Mouse (Mus musculus): ENCODE results near the gene Nat8. TPM values are rescaled to one million over a fixed set of nuclear protein-coding genes. Genes with fewer than 3 reads are reported as not detected.
"Not testable (repeated sequence)": the region's sequence is repeated elsewhere in the genome, so short reads cannot be mapped to it uniquely, and the experiment has no call there.

Nat8 gene
- total RNA-seq, 2 experiments from 2014 or later: not detected

DNA sequence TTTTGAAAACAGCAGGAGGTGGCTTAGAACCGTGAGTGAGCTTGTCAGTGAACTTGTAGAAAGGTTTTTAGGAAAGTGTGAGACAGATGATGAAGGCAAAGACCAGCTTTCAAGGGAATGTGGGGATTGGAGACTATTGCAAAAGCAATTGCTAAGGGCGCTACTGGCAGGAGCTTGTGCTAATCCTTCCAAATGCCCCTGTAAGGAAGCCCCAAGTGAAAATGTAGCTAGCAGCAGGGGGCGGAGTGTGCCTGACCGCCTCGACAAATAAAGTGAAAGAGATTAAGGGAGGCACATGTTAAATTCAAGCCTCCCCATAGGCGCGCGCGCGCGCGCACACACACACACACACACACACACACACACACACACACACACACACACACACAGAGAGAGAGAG lies 5.4 kb upstream of the Nat8 start:
- peak; percentile 13 to 36 for DNase-seq
- intact Hi-C loops (cut with DNase I): loop anchor here (5.0 kb wide), 1 partner anchor 170 kb away; no protein-coding TSS in a partner anchor

DNA sequence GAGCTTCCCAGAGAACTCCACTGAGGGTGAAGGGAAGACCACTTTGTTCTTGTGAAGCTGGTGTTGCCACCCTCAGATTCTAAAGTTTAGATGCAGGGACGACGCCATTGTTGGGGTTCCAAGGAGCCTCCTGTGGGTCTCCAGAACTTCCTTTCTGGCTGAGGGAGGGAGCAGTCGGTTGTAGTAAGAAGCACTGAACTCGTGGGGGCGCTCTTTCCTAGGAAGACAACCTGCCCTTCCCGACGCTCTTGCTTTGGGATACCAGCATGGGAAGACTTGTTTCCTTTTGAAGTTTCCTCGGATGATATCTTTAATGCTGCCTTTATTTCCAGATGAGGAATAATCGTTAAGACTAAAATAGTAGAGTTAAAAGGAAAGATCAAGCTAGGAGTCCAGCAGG lies 4.9 kb upstream of the Nat8 start:
- intact Hi-C loops (cut with DNase I): loop anchor here (5.0 kb wide), 1 partner anchor 170 kb away; no protein-coding TSS in a partner anchor

DNA sequence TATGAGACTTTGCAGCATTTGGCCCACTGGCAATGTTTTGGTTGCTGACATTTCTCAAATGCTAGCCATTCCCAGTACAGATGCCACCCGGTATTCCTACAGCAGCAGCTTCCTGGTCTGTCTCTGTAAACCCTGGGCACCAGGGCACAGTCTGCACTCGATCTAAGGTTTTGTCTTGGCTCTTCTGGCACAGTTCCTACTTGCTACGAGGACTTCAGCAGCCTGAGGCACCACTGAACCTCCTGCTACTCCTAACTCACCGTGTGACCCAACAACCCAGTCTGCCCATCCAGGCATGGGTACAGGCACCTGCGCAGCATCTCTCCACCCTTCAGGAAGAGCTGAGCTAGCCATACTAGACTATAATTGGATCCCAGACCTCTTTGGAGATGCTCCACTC lies 4.2 kb upstream of the Nat8 start:
- not testable (repeated sequence) for DNase-seq
- intact Hi-C loops (cut with DNase I): loop anchor here (5.0 kb wide), 1 partner anchor 171 kb away; no protein-coding TSS in a partner anchor

More for the DNA sequence above, 4.9 kb upstream of the Nat8 start:
- peak; percentile 57 to 81 for DNase-seq

DNA sequence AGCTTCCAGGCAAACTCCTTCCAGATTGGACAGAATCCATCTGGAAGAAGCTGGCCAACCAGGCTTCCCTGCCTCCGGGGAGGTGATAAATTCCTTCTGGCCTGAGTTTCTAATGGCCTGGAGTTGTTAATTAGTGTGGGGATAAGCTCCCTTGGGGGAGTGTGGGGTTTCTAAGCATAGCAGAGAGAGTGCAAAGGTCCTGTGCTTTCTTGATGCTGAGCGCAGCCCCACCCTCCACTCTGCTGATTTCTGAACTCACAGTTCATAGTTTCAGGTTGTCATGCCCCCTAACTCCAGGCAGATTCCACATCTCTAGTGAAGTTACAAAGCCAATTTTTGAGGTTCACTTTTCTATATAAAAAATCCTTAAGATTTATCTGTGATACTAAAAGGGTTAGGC lies 3.2 kb upstream of the Nat8 start:
- intact Hi-C loops (cut with DNase I): loop anchor here (5.0 kb wide), 1 partner anchor 172 kb away; no protein-coding TSS in a partner anchor
- DNase-seq: not testable (repeated sequence)

DNA sequence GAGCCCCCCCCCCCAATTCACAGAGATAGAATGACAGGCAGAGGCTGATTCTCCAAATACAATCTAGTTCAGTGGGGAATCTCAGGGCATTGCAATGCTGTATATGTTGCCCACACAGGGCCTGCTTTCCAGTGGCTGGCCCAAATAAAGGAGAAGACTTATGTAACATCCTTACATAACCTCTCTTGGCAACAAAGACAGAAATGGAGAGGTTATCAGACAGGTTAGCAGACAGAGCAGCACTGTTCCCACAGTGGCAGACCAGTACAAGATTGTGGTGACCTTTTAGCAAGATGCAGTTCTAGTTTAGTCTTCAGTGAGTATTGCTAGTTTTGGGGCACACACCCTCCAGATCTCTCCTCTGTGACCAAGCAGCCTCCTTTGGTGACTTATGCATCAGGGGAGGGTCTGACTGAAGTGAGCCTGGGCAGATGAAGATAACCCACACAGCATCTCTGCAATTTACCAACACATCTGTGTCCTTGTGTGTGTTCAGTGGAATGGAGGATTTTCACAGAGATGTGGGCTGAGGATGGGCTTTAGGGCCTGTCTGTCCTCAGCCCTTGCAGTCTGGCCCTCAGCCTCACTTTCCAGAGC lies 2.7 kb upstream of the Nat8 start:
- intact Hi-C loops (cut with DNase I): loop anchor here (5.0 kb wide), 2 partner anchors 63 to 173 kb away; no protein-coding TSS in a partner anchor
- not testable (repeated sequence) for DNase-seq

DNA sequence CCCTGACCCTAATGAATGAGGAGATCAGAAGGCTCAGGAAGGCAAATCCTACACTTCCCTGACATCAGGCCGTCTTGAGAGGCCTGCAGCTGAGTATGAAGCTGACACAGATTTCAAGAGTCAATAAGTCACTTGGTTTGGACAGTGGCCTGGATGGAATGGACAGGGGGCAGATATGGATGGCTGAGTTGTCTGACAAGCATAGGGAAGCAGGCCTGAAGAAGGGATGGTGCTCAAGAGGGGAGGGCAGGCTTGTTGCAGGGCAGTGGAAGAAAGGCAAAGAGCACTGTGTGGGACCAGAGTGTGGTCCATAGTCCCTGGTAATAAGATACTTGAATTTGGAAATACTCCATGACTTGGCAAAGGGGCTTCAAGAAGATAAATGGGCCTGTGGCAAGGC lies 2.4 kb downstream of the Nat8 start:
- intact Hi-C loops (cut with DNase I): no loop called here
- DNase-seq: no peak

DNA sequence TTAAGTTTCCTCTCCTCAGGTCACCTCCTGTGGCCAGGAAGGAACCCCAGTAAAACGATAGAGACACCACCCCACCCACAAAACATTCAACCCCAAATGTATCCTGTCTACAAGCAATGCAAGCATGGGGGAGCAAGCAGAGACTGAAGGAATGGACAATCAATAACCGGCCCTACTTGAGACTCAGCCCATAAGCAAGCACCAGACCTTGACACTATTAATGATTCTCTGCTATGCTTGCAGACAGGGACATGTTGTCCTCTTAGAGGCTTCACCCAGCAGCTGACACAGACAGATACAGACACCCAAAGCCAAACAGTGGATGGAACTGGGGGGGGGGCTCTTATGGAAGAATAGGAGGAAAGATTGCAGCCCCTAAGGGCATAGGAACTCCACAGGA lies 6.0 kb downstream of the Nat8 start:
- intact Hi-C loops (cut with DNase I): no loop called here

DNA sequence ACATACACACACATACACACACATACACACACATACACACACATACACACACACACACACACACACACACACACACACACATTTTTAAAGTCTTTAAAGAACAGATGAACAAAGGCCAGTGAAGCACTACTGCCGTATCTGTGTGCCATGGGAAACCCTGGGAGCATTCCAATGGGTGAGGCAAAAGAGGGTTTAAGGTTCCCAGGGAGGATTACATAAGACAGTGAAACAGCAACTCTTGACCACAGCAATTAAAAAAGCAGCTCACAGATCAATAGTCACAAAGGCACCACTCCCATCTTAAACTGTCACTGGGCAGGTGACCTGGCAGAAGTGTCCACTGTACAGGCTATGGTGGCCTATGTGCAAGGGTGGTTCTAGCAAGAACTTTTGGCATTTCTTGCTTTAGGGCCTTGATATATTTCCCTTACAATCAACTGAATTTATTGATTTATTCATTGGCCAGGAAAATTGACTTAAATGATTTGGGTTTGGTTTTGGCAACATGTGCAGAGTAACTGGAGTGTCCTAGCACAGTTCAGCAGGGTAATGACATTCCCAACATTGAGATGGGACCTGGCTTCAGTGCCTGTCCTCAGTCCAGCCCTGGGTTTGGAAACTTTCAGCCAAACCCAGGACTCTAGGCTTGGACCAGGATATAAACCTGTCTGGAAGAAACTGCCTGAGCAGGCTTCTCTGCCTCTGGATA lies 8.3 kb downstream of the Nat8 start:
- DNase-seq: no peak
- intact Hi-C loops (cut with DNase I): no loop called here

More for the DNA sequence above, 6.0 kb downstream of the Nat8 start:
- no peak for DNase-seq

DNA sequence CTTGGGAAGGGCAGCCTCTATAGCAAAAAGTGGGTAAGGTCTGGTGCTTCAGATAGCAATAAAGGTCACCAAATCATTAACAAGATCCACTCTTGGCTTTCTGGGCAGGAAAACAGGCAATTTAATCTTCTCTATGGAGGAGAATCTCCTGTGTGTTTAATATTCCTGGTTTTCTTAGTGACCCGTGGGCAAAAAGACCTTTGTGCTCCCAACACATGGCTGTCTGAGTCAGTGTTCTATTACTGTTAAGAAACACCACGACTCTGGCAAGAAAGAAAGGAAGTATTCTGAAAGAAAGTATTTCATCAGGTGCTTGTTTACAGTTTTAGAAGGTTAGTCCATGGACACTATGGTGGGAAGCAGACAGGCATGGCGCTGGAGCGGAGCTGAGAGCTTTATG lies 9.6 kb downstream of the Nat8 start:
- intact Hi-C loops (cut with DNase I): no loop called here
- DNase-seq: no peak

DNA sequence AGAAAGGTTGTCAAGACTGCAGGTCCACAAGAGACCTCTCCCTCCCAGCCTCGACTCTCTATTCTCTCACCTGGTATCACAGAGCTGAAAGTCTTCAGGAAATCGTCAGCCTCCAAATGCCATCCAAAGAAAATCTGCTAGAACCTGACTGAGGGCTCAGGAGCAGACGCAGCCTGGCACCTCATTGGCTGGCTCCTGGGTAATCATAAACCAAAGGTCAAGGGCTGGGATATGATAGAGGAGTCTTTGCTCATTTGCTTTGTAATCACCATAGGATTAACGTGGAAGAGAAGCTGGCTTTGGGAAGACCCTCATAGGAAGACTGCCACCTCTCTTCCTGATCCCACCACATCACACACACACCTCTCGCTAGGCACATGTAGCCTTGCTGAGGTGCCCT lies 11.0 kb downstream of the Nat8 start, which contains the start of the genes Nat8f6 and Nat8f5:
Gene Nat8f6 (minus strand): TSS at position 118 of the 400 bp plus-strand sequence.
Gene Nat8f5 (minus strand): TSS at position 136 of the 400 bp plus-strand sequence.
- intact Hi-C loops (cut with DNase I): no loop called here
- no peak for DNase-seq

DNA sequence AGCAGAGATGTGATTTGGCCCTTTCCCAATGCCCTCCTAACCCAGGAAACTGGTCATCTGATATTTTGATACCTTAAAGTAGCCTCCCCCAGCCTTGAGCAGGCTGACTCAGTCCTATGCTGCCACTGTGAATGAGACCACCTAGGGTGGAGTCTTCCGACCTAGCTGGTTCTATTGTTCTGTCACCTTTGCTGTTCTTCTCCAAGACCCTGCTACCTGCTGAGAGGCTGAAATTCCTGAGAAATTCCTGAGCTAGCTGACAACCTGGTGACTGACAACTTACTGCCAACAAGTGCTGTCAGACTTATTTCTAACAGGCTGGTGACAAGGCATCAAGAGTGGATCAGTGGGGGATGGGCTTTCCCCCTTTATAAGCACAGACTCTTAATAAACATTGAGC lies 13.5 kb downstream of the Nat8 start:
- intact Hi-C loops (cut with DNase I): no loop called here
- no peak for DNase-seq

DNA sequence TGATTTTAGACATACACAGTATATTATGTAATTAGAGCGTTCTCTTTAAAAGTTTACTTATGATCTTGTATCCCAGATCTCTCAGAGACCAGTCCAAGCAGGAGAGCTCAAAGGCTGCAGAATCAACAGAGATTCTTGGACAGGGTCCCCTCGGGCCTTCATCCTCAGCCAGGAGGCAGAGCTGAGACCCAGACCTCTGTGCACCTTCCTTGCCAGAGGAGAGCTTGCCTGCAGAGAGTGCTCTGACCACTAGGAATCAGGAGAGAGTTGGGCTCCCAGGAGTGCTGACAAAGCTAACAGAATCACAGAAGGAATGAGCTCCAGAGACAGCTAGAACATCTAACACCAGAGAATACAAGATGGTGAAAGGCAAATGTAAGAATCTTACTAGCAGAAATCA lies 18.5 kb downstream of the Nat8 start:
- intact Hi-C loops (cut with DNase I): no loop called here

DNA sequence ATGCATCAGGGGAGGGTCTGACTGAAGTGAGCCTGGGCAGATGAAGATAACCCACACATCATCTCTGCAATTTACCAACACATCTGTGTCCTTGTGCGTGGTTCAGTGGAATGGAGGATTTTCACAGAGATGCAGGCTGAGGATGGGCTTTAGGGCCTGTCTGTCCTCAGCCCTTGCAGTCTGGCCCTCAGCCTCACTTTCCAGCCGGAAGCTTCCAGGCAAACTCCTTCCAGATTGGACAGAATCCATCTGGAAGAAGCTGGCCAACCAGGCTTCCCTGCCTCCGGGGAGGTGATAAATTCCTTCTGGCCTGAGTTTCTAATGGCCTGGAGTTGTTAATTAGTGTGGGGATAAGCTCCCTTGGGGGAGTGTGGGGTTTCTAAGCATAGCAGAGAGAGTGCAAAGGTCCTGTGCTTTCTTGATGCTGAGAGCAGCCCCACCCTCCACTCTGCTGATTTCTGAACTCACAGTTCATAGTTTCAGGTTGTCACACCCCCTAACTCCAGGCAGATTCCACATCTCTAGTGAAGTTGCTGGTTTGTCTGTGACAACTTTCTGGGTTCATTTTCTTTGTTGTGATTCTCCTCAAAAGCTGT lies 20.8 kb downstream of the Nat8 start:
- DNase-seq; intact Hi-C loops (cut with DNase I): not testable (repeated sequence)

More for the DNA sequence above, 18.5 kb downstream of the Nat8 start:
- DNase-seq: no peak

DNA sequence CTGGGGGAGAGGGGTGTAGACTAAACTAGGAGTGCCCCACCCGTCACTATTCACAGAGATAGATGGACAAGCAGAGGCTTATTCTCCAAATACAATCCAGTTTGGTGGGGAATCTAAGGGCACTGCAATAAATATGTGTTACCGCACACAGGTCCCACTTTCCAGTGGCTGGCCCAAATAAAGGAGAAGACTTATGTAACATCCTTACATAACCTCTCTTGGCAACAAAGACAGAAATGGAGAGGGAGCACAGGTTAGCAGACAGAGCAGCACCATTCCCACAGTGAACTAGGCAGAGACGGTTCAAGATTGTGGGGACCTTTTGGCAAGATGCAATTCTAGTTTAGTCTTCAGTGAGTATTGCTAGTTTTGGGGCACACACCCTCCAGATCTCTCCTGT lies 21.4 kb downstream of the Nat8 start:
- intact Hi-C loops (cut with DNase I); DNase-seq: not testable (repeated sequence)

DNA sequence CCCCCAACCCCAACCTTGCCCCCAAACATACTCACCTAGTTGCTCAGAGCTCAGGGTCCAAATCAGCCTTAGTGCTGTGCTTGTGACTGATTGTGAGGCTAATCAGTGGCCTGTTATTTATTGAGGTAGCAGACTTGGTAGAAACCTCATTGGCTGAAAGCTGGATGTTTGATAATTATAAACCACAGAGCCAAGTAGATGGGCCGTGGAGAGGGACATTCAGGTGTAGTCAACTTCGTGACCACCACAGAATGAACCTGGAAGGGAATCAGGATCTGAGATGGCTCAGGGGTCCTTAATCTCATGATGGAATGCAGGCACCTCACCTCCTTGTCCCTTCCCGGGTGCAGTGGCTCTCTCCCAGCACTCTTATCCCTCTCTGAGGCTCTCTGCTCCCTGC lies 22.1 kb downstream of the Nat8 start:
- DNase-seq; intact Hi-C loops (cut with DNase I): not testable (repeated sequence)

DNA sequence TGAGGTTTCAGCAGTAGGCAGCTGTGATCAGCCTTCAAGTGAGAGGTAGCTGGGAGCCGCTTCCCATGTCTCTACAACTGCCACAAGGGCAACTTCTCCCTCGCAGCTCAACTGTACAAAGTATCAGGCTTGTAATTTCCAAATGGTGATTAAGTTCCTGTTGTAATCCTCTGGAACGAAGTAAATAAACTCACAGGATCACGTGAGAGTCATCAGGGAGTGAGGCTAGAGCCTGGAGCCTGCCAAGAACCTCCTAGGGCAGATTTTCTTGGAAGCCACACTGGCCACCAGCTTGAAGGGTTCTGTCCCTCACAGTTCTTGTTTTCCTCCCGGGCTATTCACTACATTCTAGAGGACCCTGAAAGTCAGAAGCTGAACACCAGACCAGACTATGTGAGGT lies 28.7 kb downstream of the Nat8 start:
- DNase-seq: peak; percentile 21 to 26
- intact Hi-C loops (cut with DNase I): not testable (repeated sequence)

Small RNA genes within 50 kb of the gene (microRNA-seq; reads per million reads assigned to microRNA genes)
- gene Mir6375: 0 reads per million in 2 experiments

Other genes with a start within 250 kb of the Nat8 start
- gene Alms1, start 244.6 kb downstream of the Nat8 start, total RNA-seq (2021): 1 to 10 TPM; 2.8 to 4.1 TPM
- gene Nat8f7, start 118.9 kb downstream of the Nat8 start, total RNA-seq (2021): under 1 TPM in 1 of 2 experiments, not detected in 1; 0.22 TPM
- under 1 TPM in 1 of 2 experiments, not detected in 1; 0.36 TPM for gene Nat8f3, start 66.3 kb downstream of the Nat8 start, total RNA-seq (2021)
- gene Nat8f6, start 11.1 kb downstream of the Nat8 start, total RNA-seq (2021): under 1 TPM in 1 of 2 experiments, not detected in 1; 0.30 TPM
- gene Nat8f5, start 11.1 kb downstream of the Nat8 start, total RNA-seq (2021): not detected
- not detected for gene Nat8f2, start 37.1 kb upstream of the Nat8 start, total RNA-seq (2021)
- gene Nat8f4, start 72.8 kb upstream of the Nat8 start, total RNA-seq (2021): 1 to 10 TPM in 1 of 2 experiments, under 1 TPM in 1; 0.98 to 1.1 TPM
- 10 to 100 TPM; 12.2 to 13.4 TPM for gene Tprkb, start 79.8 kb upstream of the Nat8 start, total RNA-seq (2021)
- 1 to 10 TPM; 1.4 to 2.1 TPM for gene Nat8f1, start 83.6 kb upstream of the Nat8 start, total RNA-seq (2021)
- gene Dusp11, start 129.6 kb upstream of the Nat8 start, total RNA-seq (2021): 10 to 100 TPM; 56.9 to 64.3 TPM
- gene Figla, start 184.1 kb upstream of the Nat8 start, total RNA-seq (2021): not detected
- 1 to 10 TPM; 1.4 to 1.9 TPM for gene Add2, start 196.6 kb upstream of the Nat8 start, total RNA-seq (2021)

Measured in heart, postnatal 10 days (tissue).